Mouse (Mus musculus): Measurements from ENCODE around the gene Dhx30. TPM values are rescaled to one million over a fixed set of nuclear protein-coding genes. Genes with fewer than 3 reads are reported as not detected.
"Not testable (repeated sequence)": the region's sequence is repeated elsewhere in the genome, so short reads cannot be mapped to it uniquely, and the experiment has no call there.

The Dhx30 gene
- polyA plus RNA-seq, 1 experiment from 2014 or later: 31.2 TPM

DNA sequence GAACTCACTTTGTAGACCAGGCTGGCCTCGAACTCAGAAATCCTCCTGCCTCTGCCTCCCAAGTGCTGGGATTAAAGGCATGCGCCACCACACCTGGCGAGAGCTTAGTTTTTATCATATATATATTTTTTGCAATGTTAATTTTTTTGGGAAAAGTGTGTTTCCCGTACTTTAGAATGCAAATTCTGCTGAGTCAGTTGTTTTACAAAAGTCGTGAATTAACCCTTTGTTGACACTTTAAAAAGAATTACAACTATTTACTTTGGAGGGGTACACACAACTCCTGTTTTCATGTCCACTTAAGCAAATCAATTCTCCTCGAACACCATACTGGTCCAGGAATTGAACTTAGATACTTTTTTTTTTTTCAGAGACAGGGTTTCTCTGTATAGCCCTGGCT, 15.3 kb upstream of the Dhx30 start:
- Histone ChIP-seq H3K9ac (ENCODE audit: low read depth, low read length) (peak overlapping the region; percentile 87; the same call in 1 of the 2 replicates), H3K27me3 (ENCODE audit: control insufficient read depth, insufficient read depth, low read depth, low read length) (no peaks in the 10 kb centered on the region), H3K36me3 (ENCODE audit: control insufficient read depth, insufficient read depth) (no peaks in the 10 kb centered on the region), H3K9me3 (replicated peaks; ENCODE audit: control insufficient read depth, low read length) (no peaks in the 10 kb centered on the region), H3K27ac (ENCODE audit: low read length) (no peak overlapping the region), H3K4me3 (ENCODE audit: low read depth, low read length) (peak overlapping the region; percentile 83), H3K4me2 (ENCODE audit: low read depth, low read length) (peak overlapping the region; percentile 99), H3K4me1 (ENCODE audit: control insufficient read depth, low read depth, low read length) (peaks cover 26% of the 10 kb centered on the region)
- no peak for ATAC-seq (ENCODE audit: low read depth)
- 29% methylated on average over 6 of the region's 6 CpGs for WGBS (ENCODE audit: insufficient replicate concordance)

DNA sequence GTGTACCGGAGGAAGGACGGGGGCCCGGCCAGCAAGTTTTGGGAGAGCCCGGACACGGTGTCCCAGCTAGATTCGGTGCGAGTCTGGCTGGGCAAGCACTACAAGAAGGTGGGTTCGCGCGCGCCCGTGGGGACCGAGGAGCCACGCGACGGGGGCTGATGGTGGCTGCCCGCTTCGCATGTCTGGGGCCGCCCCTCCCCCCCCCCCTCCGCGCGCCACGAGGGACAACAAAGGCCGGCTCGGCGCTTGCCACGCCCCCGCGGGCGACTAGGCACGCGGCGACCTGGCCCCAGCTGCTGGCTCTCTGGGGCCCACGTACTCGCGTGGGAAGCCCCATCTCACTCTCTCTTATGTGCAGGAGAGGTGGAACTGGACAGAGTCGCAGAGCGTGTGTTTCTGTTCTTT, 14.6 kb upstream of the Dhx30 start:
- H3K27ac ChIP-seq (ENCODE audit: low read length): peak overlapping the region; percentile 79
- WGBS (ENCODE audit: insufficient replicate concordance): 0% methylated on average over 31 of the region's 38 CpGs
- H3K27me3 ChIP-seq (ENCODE audit: control insufficient read depth, insufficient read depth, low read depth, low read length): no peaks in the 10 kb centered on the region
- H3K4me3 ChIP-seq (ENCODE audit: low read depth, low read length): peak overlapping the region; percentile 83
- peaks cover 26% of the 10 kb centered on the region for H3K4me1 ChIP-seq (ENCODE audit: control insufficient read depth, low read depth, low read length)
- no peaks in the 10 kb centered on the region for H3K9me3 ChIP-seq (replicated peaks; ENCODE audit: control insufficient read depth, low read length)
- ATAC-seq (ENCODE audit: low read depth): peak; percentile 50
- H3K4me2 ChIP-seq (ENCODE audit: low read depth, low read length): peak overlapping the region; percentile 99
- peak overlapping the region; percentile 87 for H3K9ac ChIP-seq (ENCODE audit: low read depth, low read length)
- H3K36me3 ChIP-seq (ENCODE audit: control insufficient read depth, insufficient read depth): no peaks in the 10 kb centered on the region

DNA sequence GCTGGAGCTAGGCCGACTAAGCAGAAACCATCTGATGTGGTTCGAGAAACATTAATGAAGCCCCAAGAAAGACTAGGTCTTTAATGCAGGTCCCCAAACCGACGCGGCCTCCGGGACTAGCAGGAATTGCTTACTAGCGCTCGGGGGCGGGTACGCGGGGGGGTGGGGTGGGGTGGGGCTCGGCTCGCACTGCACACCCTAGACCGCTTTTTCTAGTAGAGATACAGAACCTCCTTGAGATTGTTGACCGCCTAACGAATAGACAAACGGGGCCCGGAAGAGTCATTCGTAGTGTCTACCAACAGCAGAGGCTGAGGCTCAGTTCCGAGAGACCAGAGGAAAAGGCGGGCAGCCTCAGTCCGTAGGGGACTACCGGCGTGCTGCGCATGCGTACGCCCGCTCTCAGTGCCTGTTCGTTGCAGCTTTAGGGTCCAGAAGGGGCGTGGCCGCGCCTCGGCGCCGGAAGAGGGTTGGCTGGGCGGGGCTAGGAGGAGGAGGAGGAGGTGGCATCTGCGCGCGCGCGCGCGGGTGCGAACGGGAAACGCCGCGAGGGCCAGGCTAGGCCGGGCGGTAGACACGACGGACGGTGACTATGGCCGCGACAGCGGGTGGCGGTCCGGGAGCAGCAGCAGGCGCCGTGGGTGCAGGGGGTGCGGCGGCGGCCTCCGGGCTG, 14.0 kb upstream of the Dhx30 start:
- no peaks in the 10 kb centered on the region for H3K36me3 ChIP-seq (ENCODE audit: control insufficient read depth, insufficient read depth)
- H3K9ac ChIP-seq (ENCODE audit: low read depth, low read length): peak overlapping the region; percentile 87
- peaks cover 26% of the 10 kb centered on the region for H3K4me1 ChIP-seq (ENCODE audit: control insufficient read depth, low read depth, low read length)
- peak overlapping the region; percentile 98 for H3K27ac ChIP-seq (ENCODE audit: low read length)
- no peaks in the 10 kb centered on the region for H3K27me3 ChIP-seq (ENCODE audit: control insufficient read depth, insufficient read depth, low read depth, low read length)
- no peaks in the 10 kb centered on the region for H3K9me3 ChIP-seq (replicated peaks; ENCODE audit: control insufficient read depth, low read length)
- H3K4me3 ChIP-seq (ENCODE audit: low read depth, low read length): peak overlapping the region; percentile 83
- peak; percentile 94 for ATAC-seq (ENCODE audit: low read depth)
- under 1% methylated on average over 64 of the region's 64 CpGs for WGBS (ENCODE audit: insufficient replicate concordance)
- H3K4me2 ChIP-seq (ENCODE audit: low read depth, low read length): peak overlapping the region; percentile 99

DNA sequence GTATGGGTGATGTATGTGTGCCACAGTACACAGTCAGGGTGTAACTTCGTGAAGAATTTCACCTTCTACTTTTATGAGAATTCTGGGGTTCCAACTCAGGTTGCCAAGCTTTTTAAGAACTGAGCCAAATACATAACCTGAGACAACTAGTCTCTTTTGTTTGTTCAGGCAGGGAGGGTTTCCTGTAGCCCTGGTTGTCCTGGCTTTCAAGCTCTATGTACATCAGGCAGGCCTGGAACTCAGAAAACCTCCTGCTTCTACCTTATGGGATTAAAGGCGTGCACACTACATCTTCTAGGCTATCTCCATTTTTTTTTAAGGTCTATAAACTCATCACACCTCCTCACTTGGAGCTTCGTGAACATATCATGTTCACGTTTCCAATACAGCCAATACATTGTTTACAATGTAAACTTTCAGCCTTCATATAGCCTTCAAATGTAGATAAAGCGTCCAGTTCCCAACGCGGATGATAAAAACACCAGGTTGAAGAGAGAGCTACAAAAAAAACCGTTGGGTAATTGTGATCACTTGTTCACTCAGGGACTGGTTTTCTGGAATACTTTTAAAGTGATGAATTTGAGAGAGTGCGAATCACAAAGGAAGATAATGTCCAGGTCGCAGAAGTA, 13.4 kb upstream of the Dhx30 start:
- H3K27me3 ChIP-seq (ENCODE audit: control insufficient read depth, insufficient read depth, low read depth, low read length): no peaks in the 10 kb centered on the region
- peak overlapping the region; percentile 98 for H3K27ac ChIP-seq (ENCODE audit: low read length)
- peak overlapping the region; percentile 73 for H3K9ac ChIP-seq (ENCODE audit: low read depth, low read length)
- peak overlapping the region; percentile 83 for H3K4me3 ChIP-seq (ENCODE audit: low read depth, low read length)
- H3K4me1 ChIP-seq (ENCODE audit: control insufficient read depth, low read depth, low read length): peaks cover 26% of the 10 kb centered on the region
- H3K4me2 ChIP-seq (ENCODE audit: low read depth, low read length): peak overlapping the region; percentile 87
- no peaks in the 10 kb centered on the region for H3K36me3 ChIP-seq (ENCODE audit: control insufficient read depth, insufficient read depth)
- H3K9me3 ChIP-seq (replicated peaks; ENCODE audit: control insufficient read depth, low read length): no peaks in the 10 kb centered on the region
- whole genome bisulfite sequencing (ENCODE audit: insufficient replicate concordance): 12% methylated on average over 10 of the region's 10 CpGs
- ATAC-seq (ENCODE audit: low read depth): no peak

DNA sequence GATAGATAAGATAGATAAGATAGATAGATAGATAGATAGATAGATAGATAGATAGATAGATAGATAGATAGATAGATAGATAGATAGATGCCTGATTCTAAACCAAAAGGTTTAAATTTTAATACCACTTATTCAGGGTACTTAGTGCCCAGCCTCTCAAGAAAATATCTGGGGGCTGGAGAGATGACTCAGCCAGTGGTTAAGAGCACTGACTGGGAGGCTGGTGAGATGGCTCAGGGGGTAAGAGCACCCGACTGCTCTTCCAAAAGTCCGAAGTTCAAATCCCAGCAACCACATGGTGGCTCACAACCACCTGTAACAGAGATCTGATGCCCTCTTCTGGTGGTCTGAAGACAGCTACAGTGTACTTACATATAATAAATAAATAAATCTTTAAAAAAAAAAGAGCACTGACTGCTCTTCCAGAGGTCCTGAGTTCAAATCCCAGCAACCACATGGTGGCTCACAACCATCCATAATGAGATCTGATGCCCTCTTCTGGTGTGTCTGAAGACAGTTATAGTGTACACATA, 6.4 kb upstream of the Dhx30 start:
- not testable (repeated sequence) for H3K36me3 ChIP-seq (ENCODE audit: control insufficient read depth, insufficient read depth); H3K9ac ChIP-seq (ENCODE audit: low read depth, low read length); H3K9me3 ChIP-seq (replicated peaks; ENCODE audit: control insufficient read depth, low read length); H3K27me3 ChIP-seq (ENCODE audit: control insufficient read depth, insufficient read depth, low read depth, low read length); H3K4me2 ChIP-seq (ENCODE audit: low read depth, low read length); ATAC-seq (ENCODE audit: low read depth); H3K27ac ChIP-seq (ENCODE audit: low read length); H3K4me1 ChIP-seq (ENCODE audit: control insufficient read depth, low read depth, low read length); H3K4me3 ChIP-seq (ENCODE audit: low read depth, low read length)
- WGBS (ENCODE audit: insufficient replicate concordance): 37% methylated on average over 2 of the region's 2 CpGs

DNA sequence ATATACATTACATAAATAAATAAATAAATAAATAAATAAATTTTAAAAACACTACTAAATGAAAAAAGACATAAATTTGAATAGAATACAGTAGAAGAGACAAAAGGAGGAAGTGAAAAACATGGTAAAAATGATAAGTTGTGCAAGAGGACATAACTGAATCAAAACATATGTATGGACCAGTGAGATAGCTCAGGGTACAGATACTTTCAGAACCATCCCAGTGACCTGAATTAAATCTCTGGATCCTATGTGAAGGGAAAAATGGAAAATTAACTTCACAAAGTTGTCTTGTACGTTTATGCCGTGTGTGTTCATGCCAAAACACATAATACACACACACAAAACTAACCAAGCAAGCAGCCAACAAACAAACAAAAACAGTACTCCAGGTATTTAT, 5.7 kb upstream of the Dhx30 start:
- Histone ChIP-seq H3K4me1 (ENCODE audit: control insufficient read depth, low read depth, low read length) (peaks cover 6% of the 10 kb centered on the region), H3K9ac (ENCODE audit: low read depth, low read length) (no peak overlapping the region)

DNA sequence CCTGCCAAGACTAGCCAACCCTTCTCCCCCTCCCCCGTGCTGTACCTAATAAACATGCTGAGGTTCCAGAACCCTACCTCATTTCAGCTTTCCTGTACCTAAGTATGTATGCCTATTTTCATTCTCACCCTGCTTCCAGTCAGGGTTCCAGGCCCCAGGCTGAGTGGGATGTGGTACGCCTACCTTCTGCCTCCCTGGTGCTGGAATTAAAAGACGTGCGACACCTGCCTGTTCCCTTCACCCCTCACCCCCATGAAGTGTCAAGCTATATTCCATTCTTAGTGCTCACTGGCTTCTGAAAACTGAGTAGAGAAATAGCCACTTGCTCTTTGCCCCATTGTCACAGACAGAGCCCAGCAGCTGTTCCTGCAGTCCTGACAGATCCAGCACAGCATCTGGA, 3.8 kb upstream of the Dhx30 start:
- H3K4me1 ChIP-seq (ENCODE audit: control insufficient read depth, low read depth, low read length): peaks cover 15% of the 10 kb centered on the region
- ATAC-seq (ENCODE audit: low read depth): no peak
- 80% methylated on average over 4 of the region's 4 CpGs for WGBS (ENCODE audit: insufficient replicate concordance)

More for the DNA sequence above, 5.7 kb upstream of the Dhx30 start:
- 68% methylated on average over 2 of the region's 2 CpGs for WGBS (ENCODE audit: insufficient replicate concordance)
- H3K36me3 ChIP-seq (ENCODE audit: control insufficient read depth, insufficient read depth): no peaks in the 10 kb centered on the region
- H3K27ac ChIP-seq (ENCODE audit: low read length): no peak overlapping the region
- H3K4me3 ChIP-seq (ENCODE audit: low read depth, low read length): no peak overlapping the region
- H3K27me3 ChIP-seq (ENCODE audit: control insufficient read depth, insufficient read depth, low read depth, low read length): no peaks in the 10 kb centered on the region
- ATAC-seq (ENCODE audit: low read depth): no peak
- no peaks in the 10 kb centered on the region for H3K9me3 ChIP-seq (replicated peaks; ENCODE audit: control insufficient read depth, low read length)
- no peak overlapping the region for H3K4me2 ChIP-seq (ENCODE audit: low read depth, low read length)

DNA sequence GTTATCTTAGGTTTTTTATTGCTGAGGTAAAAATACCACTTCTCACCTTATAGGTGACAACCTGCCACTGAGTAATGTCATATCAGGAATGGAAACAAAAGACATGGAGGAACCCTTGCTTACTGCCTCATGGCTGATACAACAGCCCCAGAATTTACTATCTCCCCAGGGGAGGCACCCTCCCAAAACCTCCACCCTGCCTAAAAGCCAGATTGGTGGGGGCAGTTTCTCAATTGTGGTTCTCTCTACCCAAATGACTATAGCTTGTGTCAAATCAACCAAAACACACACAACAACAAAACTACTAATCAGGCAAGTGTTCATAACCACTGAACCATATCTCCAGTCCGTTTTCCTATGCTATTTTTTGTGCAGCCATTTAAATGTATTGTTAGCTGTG, 619 bp upstream of the Dhx30 start:
- peak overlapping the region; percentile 96 for H3K4me2 ChIP-seq (ENCODE audit: low read depth, low read length)
- no peaks in the 10 kb centered on the region for H3K27me3 ChIP-seq (ENCODE audit: control insufficient read depth, insufficient read depth, low read depth, low read length)
- WGBS (ENCODE audit: insufficient replicate concordance): 46% methylated on average over 1 of the region's 1 CpGs
- ATAC-seq (ENCODE audit: low read depth): no peak
- H3K4me1 ChIP-seq (ENCODE audit: control insufficient read depth, low read depth, low read length): peaks cover 18% of the 10 kb centered on the region
- H3K36me3 ChIP-seq (ENCODE audit: control insufficient read depth, insufficient read depth): no peaks in the 10 kb centered on the region
- peak overlapping the region; percentile 97 for H3K4me3 ChIP-seq (ENCODE audit: low read depth, low read length)
- H3K27ac ChIP-seq (ENCODE audit: low read length): peak overlapping the region; percentile 95
- H3K9ac ChIP-seq (ENCODE audit: low read depth, low read length): peak overlapping the region; percentile 95
- H3K9me3 ChIP-seq (replicated peaks; ENCODE audit: control insufficient read depth, low read length): no peaks in the 10 kb centered on the region

More for the DNA sequence above, 3.8 kb upstream of the Dhx30 start:
- Histone ChIP-seq H3K27ac (ENCODE audit: low read length) (no peak overlapping the region), H3K36me3 (ENCODE audit: control insufficient read depth, insufficient read depth) (no peaks in the 10 kb centered on the region), H3K4me2 (ENCODE audit: low read depth, low read length) (no peak overlapping the region), H3K27me3 (ENCODE audit: control insufficient read depth, insufficient read depth, low read depth, low read length) (no peaks in the 10 kb centered on the region), H3K9me3 (replicated peaks; ENCODE audit: control insufficient read depth, low read length) (no peaks in the 10 kb centered on the region), H3K9ac (ENCODE audit: low read depth, low read length) (no peak overlapping the region), H3K4me3 (ENCODE audit: low read depth, low read length) (no peak overlapping the region)

Measured in liver, embryonic 16.5 days (tissue).